Mouse (Mus musculus) gastrocnemius, postnatal 25 days (tissue): ENCODE data around the gene Ms4a18. TPM values are rescaled to one million over a fixed set of nuclear protein-coding genes. Genes with fewer than 3 reads are reported as not detected.

Experiments used
- DNase-seq: peaks from one replicate; pipeline ENCODE4 v3.0.0; 2022
- total RNA-seq, 2 experiments: library from RNA; stranded (reverse); gene quantifications; 1 replicate in 1 of 2; 2 replicates in 1 of 2; pipeline ENCODE4 v1.2.3; 2021

Gene Ms4a18
- total RNA-seq, 2 experiments from 2014 or later, result not detected

- no peak for DNase-seq
These were observed 34.7 kb downstream of the Ms4a18 start for GRCm38 (mm10) chr19:10983146-10983545.

GRCm38 (mm10) chr19:10980210-10980609, 37.6 kb downstream of the Ms4a18 start:
- no peak for DNase-seq

- DNase-seq, result peak; percentile 68
These were observed 38.4 kb downstream of the Ms4a18 start for GRCm38 (mm10) chr19:10979184-10980168.

DNA sequence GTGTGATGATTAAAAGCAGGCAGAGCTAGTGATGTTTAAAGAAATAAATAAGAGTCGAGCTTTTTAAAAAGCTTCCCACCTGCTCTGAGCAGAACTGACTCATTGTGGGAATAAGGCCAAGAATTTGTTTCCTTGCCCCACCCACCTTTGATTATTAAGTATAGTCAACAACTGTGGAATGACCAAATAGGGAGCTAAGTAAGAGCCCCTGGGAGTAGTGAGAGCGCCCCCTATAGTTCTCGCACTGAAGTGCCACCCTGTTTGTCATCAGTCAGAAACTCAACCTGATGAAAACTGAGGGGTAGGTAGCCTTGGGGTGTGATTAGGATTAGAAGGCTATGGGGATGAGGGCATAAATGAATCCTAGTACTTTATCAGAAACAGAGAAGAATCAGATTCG, 41.5 kb downstream of the Ms4a18 start:
- DNase-seq, result no peak

GRCm38 (mm10) chr19:10975187-10975586, 42.6 kb downstream of the Ms4a18 start:
- DNase-seq, result no peak

- no peak for DNase-seq
These were observed 43.5 kb downstream of the Ms4a18 start, which contains the start of gene Ms4a10 for GRCm38 (mm10) chr19:10974238-10974865. TSS of gene Ms4a10 (minus strand) at chr19:10974670.

DNA sequence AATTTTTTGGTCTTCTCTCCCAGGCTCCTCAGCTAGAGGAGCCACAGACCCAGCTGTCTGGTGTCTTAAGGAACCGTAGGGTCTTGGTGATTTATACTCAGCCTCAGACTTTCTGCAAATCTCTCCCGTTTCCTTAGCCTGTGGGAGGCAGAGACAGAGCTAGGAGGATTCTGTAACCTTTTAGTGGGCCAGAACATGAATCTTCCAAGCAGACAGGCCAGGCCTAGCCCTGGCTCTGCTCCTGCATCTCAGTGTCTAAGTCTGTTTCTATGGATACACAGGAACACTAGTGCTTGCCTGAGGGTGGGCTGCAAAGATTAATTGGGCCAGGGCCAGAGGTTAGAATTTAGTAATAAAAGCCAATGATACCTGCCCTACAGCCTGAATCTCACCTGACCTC, 44.6 kb downstream of the Ms4a18 start:
- no peak for DNase-seq

DNA sequence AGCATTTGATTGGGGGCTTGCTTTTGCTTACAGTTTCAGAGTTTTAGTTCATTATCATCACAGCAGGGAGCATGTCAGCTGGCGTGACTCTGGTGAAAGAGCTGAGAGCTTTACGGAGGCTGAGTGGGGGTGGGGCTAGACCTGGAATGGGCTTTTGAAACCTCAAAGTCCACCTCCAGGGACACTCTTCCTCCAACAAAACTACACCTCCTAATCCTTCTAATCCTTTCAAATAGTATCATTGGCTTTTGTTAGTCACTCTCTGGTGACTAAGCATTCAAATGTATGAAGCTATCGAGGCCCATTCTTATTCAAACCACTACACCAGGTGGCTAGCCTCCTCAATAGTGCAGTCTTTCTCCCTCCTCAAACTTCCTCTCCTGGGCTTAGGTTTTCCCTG, 45.2 kb downstream of the Ms4a18 start:
- DNase-seq, result no peak

- DNase-seq, result no peak
These were observed 47.4 kb downstream of the Ms4a18 start for GRCm38 (mm10) chr19:10970457-10970856.

GRCm38 (mm10) chr19:10968578-10968977, 49.3 kb downstream of the Ms4a18 start:
- DNase-seq, result no peak

GRCm38 (mm10) chr19:10965721-10966120, 52.1 kb downstream of the Ms4a18 start:
- no peak for DNase-seq

DNA sequence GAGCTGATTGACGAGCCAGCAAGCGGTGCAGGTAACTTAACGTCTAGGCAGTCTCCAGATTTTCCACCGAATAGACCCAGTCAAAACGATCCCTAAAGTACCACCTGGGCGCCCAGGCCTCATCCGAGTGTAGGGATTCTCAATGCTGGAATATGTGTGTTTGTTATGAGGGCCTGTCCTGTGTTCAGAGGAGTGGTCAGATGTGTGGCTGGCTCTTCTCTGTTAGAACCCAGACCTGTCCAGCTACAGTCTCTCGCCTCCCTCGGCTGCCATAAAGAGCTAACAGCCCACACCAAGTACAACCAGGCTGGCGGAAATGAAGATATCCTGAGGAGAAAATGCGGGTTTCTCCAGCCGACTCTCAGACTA, 57.9 kb downstream of the Ms4a18 start:
- no peak for DNase-seq

GRCm38 (mm10) chr19:10959085-10959977, 58.5 kb downstream of the Ms4a18 start:
- peak; percentile 26 for DNase-seq

DNA sequence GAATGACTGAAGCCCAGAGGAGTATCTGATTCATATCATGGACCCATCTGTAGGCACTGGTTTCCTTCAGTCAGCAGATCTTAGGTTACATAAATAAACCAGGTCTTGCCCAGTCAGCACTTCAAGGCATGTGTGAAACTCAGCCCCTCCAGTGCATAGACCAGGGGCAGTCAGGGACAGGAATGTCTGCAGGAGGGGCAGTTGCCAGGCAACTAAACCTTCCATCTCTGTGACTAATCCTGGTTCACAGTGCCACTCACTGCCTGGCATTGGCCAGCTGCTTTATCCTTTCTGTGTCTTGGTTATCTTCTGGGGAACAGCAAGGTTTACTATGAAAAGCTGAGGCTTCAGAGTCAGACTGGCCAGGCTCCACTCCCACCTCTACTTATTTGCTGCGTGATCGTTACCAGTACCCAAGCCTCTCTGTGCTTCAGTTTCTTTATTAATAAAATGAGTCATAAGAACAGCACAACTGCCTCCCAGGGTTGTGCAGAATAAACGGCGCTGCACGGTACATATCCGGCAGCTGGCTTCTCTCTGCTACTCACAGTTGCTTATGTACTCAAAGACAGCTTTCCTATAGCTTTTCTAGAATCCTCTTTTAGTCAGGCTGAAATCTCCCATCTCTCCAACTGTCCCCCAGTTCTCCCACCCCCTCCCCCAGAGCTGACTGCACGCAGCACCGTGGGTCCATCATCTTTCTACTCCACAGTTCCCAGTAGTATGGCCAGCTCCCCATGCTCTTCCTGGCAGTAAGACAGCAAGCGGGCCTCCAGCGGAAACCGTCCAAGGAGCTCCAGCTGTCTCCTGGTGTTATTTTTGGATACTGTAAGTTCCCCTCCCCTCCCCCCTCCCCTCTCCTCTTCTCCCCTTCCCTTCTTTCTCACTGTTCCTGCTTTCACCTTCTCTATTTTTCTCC, 65.6 kb downstream of the Ms4a18 start:
- DNase-seq, result peak; percentile 73

DNA sequence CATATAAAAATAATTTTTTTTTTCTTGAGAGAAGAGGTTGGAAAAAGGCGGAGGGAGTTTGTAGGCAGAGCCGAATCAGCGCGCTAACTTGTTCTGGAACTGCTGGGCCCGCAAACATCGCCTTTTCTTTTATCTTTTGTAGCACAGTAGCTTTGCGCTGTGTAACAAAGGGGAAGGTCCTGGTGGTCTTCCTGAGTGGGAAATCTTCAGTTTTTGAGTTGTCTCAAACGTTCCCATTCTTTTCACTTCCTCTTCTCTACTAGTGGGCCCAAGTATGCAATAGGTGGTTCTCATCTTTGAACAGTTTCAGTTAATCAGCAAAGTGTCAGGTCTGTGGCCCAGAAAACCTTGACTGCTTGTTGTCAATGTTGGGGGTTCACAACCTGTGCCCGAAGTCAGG, 68.3 kb downstream of the Ms4a18 start:
- no peak for DNase-seq

DNA sequence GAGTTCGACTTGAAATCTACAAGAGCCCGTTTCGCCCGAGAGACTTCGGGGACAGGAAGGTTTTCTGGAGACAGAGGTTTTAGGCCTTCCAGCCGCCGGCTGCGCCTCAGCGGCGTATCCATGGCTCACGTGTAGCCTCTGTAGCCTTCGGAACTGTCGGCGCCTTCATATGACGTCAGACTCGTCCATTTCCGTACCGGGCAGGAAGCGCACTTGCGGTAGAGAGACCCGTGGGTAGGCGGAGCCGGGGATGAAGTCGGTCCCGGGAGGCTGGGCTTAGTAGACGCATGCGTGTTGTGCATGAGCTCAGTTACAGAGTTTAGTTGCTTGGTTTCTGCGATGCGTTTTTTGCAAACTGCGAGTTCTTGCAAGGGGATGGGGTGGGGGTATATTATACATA, 68.7 kb downstream of the Ms4a18 start, which contains the start of gene Ccdc86:
Gene Ccdc86, minus strand, starts transcription at position 155 of the 400 bp plus-strand sequence.
- peak; percentile 93 for DNase-seq

DNA sequence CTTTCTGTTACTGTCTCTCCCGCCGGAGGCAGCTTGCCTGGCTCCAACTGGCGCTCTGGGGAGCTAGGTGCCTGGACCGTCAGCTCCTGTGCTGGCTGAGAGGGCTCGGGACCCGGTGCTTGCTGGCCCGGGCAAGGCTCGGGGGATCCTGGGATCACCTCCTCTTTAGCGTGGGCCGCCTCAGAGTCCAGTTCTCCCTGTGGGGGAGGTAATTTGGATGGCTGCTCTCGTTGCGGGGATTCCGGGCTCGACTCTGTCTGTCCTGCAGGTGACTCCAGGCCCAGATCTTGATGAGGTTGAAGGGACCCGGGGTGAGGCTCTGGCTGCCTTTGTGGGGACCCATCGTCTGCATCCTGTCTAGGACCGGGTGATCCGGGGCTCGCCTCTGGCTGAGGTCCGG, 69.4 kb downstream of the Ms4a18 start:
- no peak for DNase-seq

DNA sequence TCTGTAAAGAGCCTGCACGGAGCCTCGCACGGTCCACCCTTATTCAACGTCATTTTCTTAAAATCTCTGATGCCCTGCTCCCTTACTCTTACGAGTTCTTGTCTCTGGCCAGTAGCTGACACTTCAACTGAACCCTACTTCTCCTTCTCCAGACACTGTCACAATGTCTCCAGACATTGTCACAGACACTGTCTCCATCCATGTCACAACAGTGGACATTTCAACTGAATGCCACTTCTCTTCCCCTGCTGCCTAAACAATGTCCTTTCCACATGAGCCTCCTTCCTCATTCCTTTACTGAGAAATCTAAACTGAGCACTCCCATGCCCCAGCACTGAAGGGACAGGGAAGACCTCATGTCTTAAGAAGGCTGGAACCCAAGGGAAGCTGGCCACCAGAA, 70.6 kb downstream of the Ms4a18 start:
- DNase-seq, result no peak
